Mouse (Mus musculus): ENCODE data around the gene Slco2b1. TPM values are rescaled to one million over a fixed set of nuclear protein-coding genes. Genes with fewer than 3 reads are reported as not detected.

Gene Slco2b1
- total RNA-seq, 1 experiment from 2014 or later = not detected

Other genes with a start within 250 kb of the Slco2b1 start
- not detected in 2 replicates for gene Klhl35, start 245.3 kb downstream of the Slco2b1 start, total RNA-seq (2017)
- 1,085 and 1,169 TPM in 2 replicates for gene Rps3, start 227.6 kb downstream of the Slco2b1 start, total RNA-seq (2017)
- 81.8 and 95.2 TPM in 2 replicates for gene Arrb1, start 175.9 kb downstream of the Slco2b1 start, total RNA-seq (2017)
- not detected in 2 replicates for gene Tpbgl, start 84.2 kb downstream of the Slco2b1 start, total RNA-seq (2017)
- not detected in 2 replicates for gene Olfr520, start 18.9 kb upstream of the Slco2b1 start, total RNA-seq (2017)
- gene Olfr521, start 52.2 kb upstream of the Slco2b1 start, total RNA-seq (2017) = not detected in 2 replicates
- gene Neu3, start 117.1 kb upstream of the Slco2b1 start, total RNA-seq (2017) = 1.6 and 1.7 TPM in 2 replicates
- not detected in 2 replicates for gene Xrra1, start 147.8 kb upstream of the Slco2b1 start, total RNA-seq (2017)
- 70.7 and 76.8 TPM in 2 replicates for gene Spcs2, start 152.1 kb upstream of the Slco2b1 start, total RNA-seq (2017)

All from neutrophil, adult 5-6 weeks (primary cell).